Mouse (Mus musculus) heart, embryonic 13.5 days (tissue): Measurements from ENCODE around the gene Mt2. TPM values are rescaled to one million over a fixed set of nuclear protein-coding genes. Genes with fewer than 3 reads are reported as not detected.
A peak's percentile ranks its signal among the peaks of the same experiment; 100 is the strongest.

Source experiments
- ATAC-seq: fragments of 200-750 bp; cut with Nextera tagmentation; 2 replicates; pipeline ENCODE4 v1.8.0; 2017; ENCODE audit warnings: moderate TSS enrichment; ENCODE audit not compliant: insufficient number of reproducible peaks, low FRiP score, low TSS enrichment; ENCODE audit errors: extremely low read depth
- H3K27ac ChIP-seq: fragments of 300-500 bp; sonication (generic); replicated peaks from 2 replicates; pipeline ENCODE4 v1.5.1; 2015; ENCODE audit warnings: moderate library complexity, mild to moderate bottlenecking, inconsistent platforms
- H3K27me3 ChIP-seq: fragments of 300-500 bp; sonication (generic); replicated peaks from 2 replicates; pipeline ENCODE4 v1.6.1; 2015; ENCODE audit warnings: mild to moderate bottlenecking, inconsistent platforms
- H3K36me3 ChIP-seq: fragments of 300-500 bp; sonication (generic); 2 replicates; pipeline ENCODE4 v1.6.1; 2015; ENCODE audit warnings: mild to moderate bottlenecking, inconsistent platforms
- H3K4me1 ChIP-seq: fragments of 300-500 bp; sonication (generic); 2 replicates; pipeline ENCODE4 v1.6.1; 2015; ENCODE audit warnings: inconsistent platforms
- H3K4me2 ChIP-seq: fragments of 300-500 bp; sonication (generic); 2 replicates; pipeline ENCODE4 v1.6.1; 2015; ENCODE audit warnings: inconsistent platforms, mild to moderate bottlenecking, moderate library complexity
- H3K4me3 ChIP-seq: fragments of 300-500 bp; sonication (generic); 2 replicates; pipeline ENCODE4 v1.5.1; 2015; ENCODE audit warnings: moderate library complexity, mild to moderate bottlenecking, inconsistent platforms
- H3K9ac ChIP-seq: fragments of 300-500 bp; sonication (generic); 2 replicates; pipeline ENCODE4 v1.6.1; 2015; ENCODE audit warnings: inconsistent platforms, mild to moderate bottlenecking, moderate library complexity
- H3K9me3 ChIP-seq: fragments of 300-500 bp; sonication (generic); 2 replicates; pipeline ENCODE4 v1.6.1; 2016; ENCODE audit warnings: inconsistent platforms
- WGBS: fragments of 180-500 bp; shearing (Covaris S2); methylation state at CpG from one replicate; pipeline ENCODE4 v1.1.7; 2015; ENCODE audit warnings: mixed read lengths; 5-methylcytosine and 5-hydroxymethylcytosine counted together
- polyA plus RNA-seq: library from polyadenylated mRNA; unstranded; fragments of >200 nt; fragmentation: Nextera tagmentation; extraction: Ambion mirVana; gene quantifications from 2 replicates; pipeline ENCODE4 v1.2.1, GENCODE M21; 2015

The Mt2 gene
- polyA plus RNA-seq, 1 experiment from 2014 or later, result 27.9 TPM

GRCm38 (mm10) chr8:94206256-94206655 lies 33.8 kb downstream of the Mt2 start:
- ATAC-seq, result no peak
- H3K4me1 ChIP-seq, result peaks cover 17% of the 10 kb centered on the region
- no peak overlapping the region for H3K27ac ChIP-seq
- no peaks in the 10 kb centered on the region for H3K36me3 ChIP-seq
- no peaks in the 10 kb centered on the region for H3K9me3 ChIP-seq
- H3K4me2 ChIP-seq, result no peak overlapping the region
- WGBS, result 74% methylated on average over 8 of the region's 8 CpGs
- no peak overlapping the region for H3K4me3 ChIP-seq
- no peak overlapping the region for H3K9ac ChIP-seq
- no peaks in the 10 kb centered on the region; the same call in 1 of the 2 replicates for H3K27me3 ChIP-seq

GRCm38 (mm10) chr8:94207491-94207890 lies 35.0 kb downstream of the Mt2 start:
- ATAC-seq, result no peak
- Histone ChIP-seq H3K4me1 (peaks cover 17% of the 10 kb centered on the region), H3K4me3 (no peak overlapping the region), H3K36me3 (no peaks in the 10 kb centered on the region), H3K4me2 (no peak overlapping the region), H3K27me3 (no peaks in the 10 kb centered on the region), H3K9me3 (no peaks in the 10 kb centered on the region), H3K27ac (no peak overlapping the region), H3K9ac (no peak overlapping the region)
- WGBS, result 63% methylated on average over 2 of the region's 2 CpGs

- Histone ChIP-seq H3K27me3 (no peaks in the 10 kb centered on the region), H3K4me2 (no peak overlapping the region)
Measured at GRCm38 (mm10) chr8:94209639-94210038, 37.2 kb downstream of the Mt2 start.

GRCm38 (mm10) chr8:94210225-94210624 lies 37.8 kb downstream of the Mt2 start:
- Histone ChIP-seq H3K4me3 (no peak overlapping the region), H3K27me3 (no peaks in the 10 kb centered on the region), H3K4me2 (no peak overlapping the region), H3K36me3 (no peaks in the 10 kb centered on the region), H3K4me1 (peaks cover 19% of the 10 kb centered on the region), H3K9me3 (no peaks in the 10 kb centered on the region), H3K9ac (no peak overlapping the region), H3K27ac (no peak overlapping the region)
- WGBS, result 60% methylated on average over 3 of the region's 3 CpGs
- ATAC-seq, result no peak

More at GRCm38 (mm10) chr8:94209639-94210038, 37.2 kb downstream of the Mt2 start:
- no peak for ATAC-seq
- Histone ChIP-seq H3K4me1 (peaks cover 20% of the 10 kb centered on the region), H3K9ac (no peak overlapping the region), H3K4me3 (no peak overlapping the region), H3K36me3 (no peaks in the 10 kb centered on the region), H3K9me3 (no peaks in the 10 kb centered on the region), H3K27ac (no peak overlapping the region)
- WGBS, result 61% methylated on average over 6 of the region's 6 CpGs

GRCm38 (mm10) chr8:94213819-94214218 lies 41.4 kb downstream of the Mt2 start:
- Histone ChIP-seq H3K4me1 (peaks cover 28% of the 10 kb centered on the region), H3K36me3 (no peaks in the 10 kb centered on the region), H3K4me2 (peak overlapping the region; percentile 93), H3K27ac (peak overlapping the region; percentile 70), H3K9me3 (no peaks in the 10 kb centered on the region), H3K27me3 (no peaks in the 10 kb centered on the region), H3K9ac (peak overlapping the region; percentile 67), H3K4me3 (peak overlapping the region; percentile 95)
- 61% methylated on average over 6 of the region's 6 CpGs for WGBS
- ATAC-seq, result no peak

- WGBS, result under 1% methylated on average over 68 of the region's 68 CpGs
- no peaks in the 10 kb centered on the region for H3K27me3 ChIP-seq
- H3K36me3 ChIP-seq, result no peaks in the 10 kb centered on the region
Measured at GRCm38 (mm10) chr8:94214252-94215173, 42.0 kb downstream of the Mt2 start, which contains the start of gene Nup93. TSS of gene Nup93 (plus strand) at chr8:94214564.

More at GRCm38 (mm10) chr8:94214252-94215173, 42.0 kb downstream of the Mt2 start, which contains the start of gene Nup93:
- Histone ChIP-seq H3K4me3 (peak within 1 kb of the TSS; percentile 95), H3K9me3 (no peaks in the 10 kb centered on the region), H3K27ac (peak within 1 kb of the TSS; percentile 70), H3K9ac (peak within 1 kb of the TSS; percentile 93), H3K4me1 (peaks cover 26% of the 10 kb centered on the region), H3K4me2 (peak within 1 kb of the TSS; percentile 93)
- peak; percentile 96 for ATAC-seq

Other genes starting within 250 kb of the Mt2 start
- 41.8 and 44.8 TPM in 2 replicates for gene Amfr, start 159.8 kb upstream of the Mt2 start, polyA plus RNA-seq
- gene Nudt21, start 135.6 kb upstream of the Mt2 start, polyA plus RNA-seq, result 73.6 and 74.6 TPM in 2 replicates
- gene Ogfod1, start 135.5 kb upstream of the Mt2 start, polyA plus RNA-seq, result 9.2 TPM in 2 replicates
- 6.3 and 7.1 TPM in 2 replicates for gene Bbs2, start 73.7 kb upstream of the Mt2 start, polyA plus RNA-seq
- gene Mt4, start 35.5 kb upstream of the Mt2 start, polyA plus RNA-seq, result not detected in 2 replicates
- gene Mt3, start 20.1 kb upstream of the Mt2 start, polyA plus RNA-seq, result 36.5 and 47.5 TPM in 2 replicates
- gene Mt1, start 6.4 kb downstream of the Mt2 start, polyA plus RNA-seq, result 230 and 374 TPM in 2 replicates
- 58.0 and 65.9 TPM in 2 replicates for gene Nup93, start 41.9 kb downstream of the Mt2 start, polyA plus RNA-seq
- not detected in 2 replicates for gene Slc12a3, start 156.5 kb downstream of the Mt2 start, polyA plus RNA-seq
- 80.6 and 81.1 TPM in 2 replicates for gene Herpud1, start 213.8 kb downstream of the Mt2 start, polyA plus RNA-seq